Mouse (Mus musculus) forelimb bud, embryonic 11.5 days (tissue): ENCODE measurements at regions not wholly inside any gene's neighbourhood (a gene's known extent, or its start where the extent isn't known, plus 50 kb on each side); places are given as distances from the start of the nearest gene placed in this dataset.

Source experiments
- DNase-seq: peaks from one replicate; pipeline ENCODE4 v3.0.0-alpha.2; 2012; ENCODE audit warnings: low read depth, low spot score

GRCm38 (mm10) chr3:155246628-155247027 is 153.4 kb downstream of the Lrriq3 start:
- DNase-seq: no peak

GRCm38 (mm10) chr3:155247124-155247523 is 153.9 kb downstream of the Lrriq3 start:
- DNase-seq: no peak

GRCm38 (mm10) chr3:155247929-155248328 is 154.7 kb downstream of the Lrriq3 start:
- no peak for DNase-seq

GRCm38 (mm10) chr3:155250904-155251303 is 157.7 kb downstream of the Lrriq3 start:
- no peak for DNase-seq

- peak; percentile 11 for DNase-seq
Measured at GRCm38 (mm10) chr3:155298206-155298605, 205.0 kb downstream of the Lrriq3 start.

GRCm38 (mm10) chr3:155298724-155299123 is 205.5 kb downstream of the Lrriq3 start:
- no peak for DNase-seq

GRCm38 (mm10) chr3:155322322-155322721 is 229.1 kb downstream of the Lrriq3 start:
- DNase-seq: no peak

GRCm38 (mm10) chr3:155329701-155330100 is 236.5 kb downstream of the Lrriq3 start:
- DNase-seq: no peak

- DNase-seq: no peak
Measured at GRCm38 (mm10) chr3:155349185-155349584, 256.0 kb downstream of the Lrriq3 start.

- no peak for DNase-seq
Measured at GRCm38 (mm10) chr3:155351636-155352035, 258.4 kb downstream of the Lrriq3 start.

GRCm38 (mm10) chr3:155352277-155352802 is 259.1 kb downstream of the Lrriq3 start:
- peak; percentile 49 for DNase-seq

- DNase-seq: no peak
Measured at GRCm38 (mm10) chr3:155360399-155360798, 267.2 kb downstream of the Lrriq3 start.

GRCm38 (mm10) chr3:155370716-155371115 is 277.5 kb downstream of the Lrriq3 start:
- no peak for DNase-seq

- DNase-seq: no peak
Measured at GRCm38 (mm10) chr3:155373591-155373990, 280.4 kb downstream of the Lrriq3 start.

GRCm38 (mm10) chr3:155381910-155382309 is 288.7 kb downstream of the Lrriq3 start:
- no peak for DNase-seq

GRCm38 (mm10) chr3:155382817-155383216 is 289.6 kb downstream of the Lrriq3 start:
- no peak for DNase-seq

- DNase-seq: no peak
Measured at GRCm38 (mm10) chr3:155390666-155391065, 297.4 kb downstream of the Lrriq3 start.

GRCm38 (mm10) chr3:155396134-155396533 is 302.9 kb downstream of the Lrriq3 start:
- no peak for DNase-seq

GRCm38 (mm10) chr3:155401763-155402162 is 308.5 kb downstream of the Lrriq3 start:
- DNase-seq: peak; percentile 48

GRCm38 (mm10) chr3:155408907-155409306 is 315.7 kb downstream of the Lrriq3 start:
- DNase-seq: no peak

- DNase-seq: no peak
Measured at GRCm38 (mm10) chr3:155409371-155409770, 316.1 kb downstream of the Lrriq3 start.

GRCm38 (mm10) chr3:155409867-155410266 is 316.6 kb downstream of the Lrriq3 start:
- no peak for DNase-seq

- DNase-seq: no peak
Measured at GRCm38 (mm10) chr3:155459701-155460481, 366.7 kb downstream of the Lrriq3 start.
